Mouse (Mus musculus) subcutaneous adipose tissue, adult 2 months (tissue): ENCODE results near the gene Olfr1191-ps1. TPM values are rescaled to one million over a fixed set of nuclear protein-coding genes. Genes with fewer than 3 reads are reported as not detected.

Experiments
- polyA plus RNA-seq: library from polyadenylated mRNA; depleted of rRNA; stranded (reverse); fragments of >200 nt; gene quantifications from 2 replicates; pipeline ENCODE4 v1.2.3, GENCODE M21; 2012; ENCODE audit warnings: low replicate concordance; rRNA removed

Olfr1191-ps1 gene
- polyA plus RNA-seq = not detected in 2 replicates

GRCm38 (mm10) chr2:88640242-88640641 is at the start of gene Olfr1191-ps1:
TSS of gene Olfr1191-ps1 (plus strand) at chr2:88640542.

GRCm38 (mm10) chr2:88648209-88648608 is 7.9 kb downstream of the Olfr1191-ps1 start, which contains the start of gene Olfr1192-ps1:
TSS of gene Olfr1192-ps1 (plus strand) at chr2:88648509.

GRCm38 (mm10) chr2:88675328-88675727 is 35.0 kb downstream of the Olfr1191-ps1 start, which contains the start of gene Olfr1193:
TSS of gene Olfr1193 (plus strand) at chr2:88675628.

GRCm38 (mm10) chr2:88689087-88689486 is 48.7 kb downstream of the Olfr1191-ps1 start, which contains the start of gene Olfr1195:
TSS of gene Olfr1195 (minus strand) at chr2:88689187.

Other genes starting within 250 kb of the Olfr1191-ps1 start
- gene Olfr1179, start 234.1 kb upstream of the Olfr1191-ps1 start, polyA plus RNA-seq = not detected in 2 replicates
- gene Olfr1180, start 221.4 kb upstream of the Olfr1191-ps1 start, polyA plus RNA-seq = not detected in 2 replicates
- gene Olfr1181, start 214.4 kb upstream of the Olfr1191-ps1 start, polyA plus RNA-seq = not detected in 2 replicates
- gene Gm13757, start 191.4 kb upstream of the Olfr1191-ps1 start, polyA plus RNA-seq = not detected in 2 replicates
- gene Olfr1183, start 185.7 kb upstream of the Olfr1191-ps1 start, polyA plus RNA-seq = not detected in 2 replicates
- not detected in 2 replicates for gene Olfr1184, start 156.9 kb upstream of the Olfr1191-ps1 start, polyA plus RNA-seq
- gene Olfr1185-ps1, start 147.2 kb upstream of the Olfr1191-ps1 start, polyA plus RNA-seq = not detected in 2 replicates
- not detected in 2 replicates for gene Olfr1186, start 122.0 kb upstream of the Olfr1191-ps1 start, polyA plus RNA-seq
- not detected in 2 replicates for gene Olfr1188, start 83.6 kb upstream of the Olfr1191-ps1 start, polyA plus RNA-seq
- not detected in 2 replicates for gene Olfr1189, start 54.1 kb upstream of the Olfr1191-ps1 start, polyA plus RNA-seq
- gene Olfr1192-ps1, start 8.0 kb downstream of the Olfr1191-ps1 start, polyA plus RNA-seq = not detected in 2 replicates
- gene Olfr1193, start 35.1 kb downstream of the Olfr1191-ps1 start, polyA plus RNA-seq = not detected in 2 replicates
- not detected in 2 replicates for gene Olfr1195, start 48.6 kb downstream of the Olfr1191-ps1 start, polyA plus RNA-seq
- gene Olfr1196, start 64.1 kb downstream of the Olfr1191-ps1 start, polyA plus RNA-seq = not detected in 2 replicates
- gene Olfr1197, start 91.8 kb downstream of the Olfr1191-ps1 start, polyA plus RNA-seq = not detected in 2 replicates
- gene Olfr1198, start 110.8 kb downstream of the Olfr1191-ps1 start, polyA plus RNA-seq = not detected in 2 replicates
- not detected in 2 replicates for gene Olfr1199, start 119.9 kb downstream of the Olfr1191-ps1 start, polyA plus RNA-seq
- not detected in 2 replicates for gene Olfr1200, start 129.9 kb downstream of the Olfr1191-ps1 start, polyA plus RNA-seq
- gene Olfr1201, start 152.5 kb downstream of the Olfr1191-ps1 start, polyA plus RNA-seq = not detected in 2 replicates
- gene Olfr1202, start 174.0 kb downstream of the Olfr1191-ps1 start, polyA plus RNA-seq = not detected in 2 replicates
- not detected in 2 replicates for gene Olfr1205, start 189.2 kb downstream of the Olfr1191-ps1 start, polyA plus RNA-seq
- not detected in 2 replicates for gene Olfr1204, start 208.8 kb downstream of the Olfr1191-ps1 start, polyA plus RNA-seq
- gene Olfr1206, start 222.7 kb downstream of the Olfr1191-ps1 start, polyA plus RNA-seq = not detected in 2 replicates